Mouse (Mus musculus): ENCODE results near the gene Ift172. TPM values are rescaled to one million over a fixed set of nuclear protein-coding genes. Genes with fewer than 3 reads are reported as not detected.

Ift172 gene
- polyA plus RNA-seq, 1 experiment from 2014 or later, result 50.4 TPM

- H3K9ac ChIP-seq (ENCODE audit: low read length), result no peak overlapping the region
- ATAC-seq (replicated peaks; ENCODE audit: low FRiP score) (no peak), DNase-seq (ENCODE audit: low spot score) (no peak)
- no peak overlapping the region for H3K27ac ChIP-seq (ENCODE audit: low read depth, low read length)
- peaks cover 10% of the 10 kb centered on the region; the same call in 1 of the 2 replicates for H3K36me3 ChIP-seq (ENCODE audit: control insufficient read depth, insufficient read depth, low read length)
- H3K4me1 ChIP-seq (replicated peaks; ENCODE audit: control insufficient read depth, insufficient read depth, low read length), result peaks cover 7% of the 10 kb centered on the region; the same call in 1 of the 2 replicates
- H3K4me3 ChIP-seq (ENCODE audit: low read depth, low read length), result no peak overlapping the region
- peaks cover 2% of the 10 kb centered on the region; the same call in 1 of the 2 replicates for H3K27me3 ChIP-seq (ENCODE audit: control insufficient read depth, insufficient read depth, low read length)
- H3K9me3 ChIP-seq (ENCODE audit: control insufficient read depth, low read length), result no peaks in the 10 kb centered on the region
- H3K4me2 ChIP-seq (ENCODE audit: low read depth, low read length, severe bottlenecking), result no peak overlapping the region
- WGBS, result 96% methylated on average over 8 of the region's 8 CpGs
Observed at GRCm38 (mm10) chr5:31253806-31254205, 37.1 kb downstream of the Ift172 start.

- H3K4me1 ChIP-seq (replicated peaks; ENCODE audit: control insufficient read depth, insufficient read depth, low read length), result peaks cover 7% of the 10 kb centered on the region; the same call in 1 of the 2 replicates
- no peak overlapping the region for H3K4me3 ChIP-seq (ENCODE audit: low read depth, low read length)
- no peak for ATAC-seq (replicated peaks; ENCODE audit: low FRiP score)
- peaks cover 2% of the 10 kb centered on the region; the same call in 1 of the 2 replicates for H3K27me3 ChIP-seq (ENCODE audit: control insufficient read depth, insufficient read depth, low read length)
- 80% methylated on average over 16 of the region's 16 CpGs for whole genome bisulfite sequencing
- no peak overlapping the region for H3K4me2 ChIP-seq (ENCODE audit: low read depth, low read length, severe bottlenecking)
- H3K9ac ChIP-seq (ENCODE audit: low read length), result no peak overlapping the region
- DNase-seq (ENCODE audit: low spot score), result no peak
- H3K27ac ChIP-seq (ENCODE audit: low read depth, low read length), result no peak overlapping the region
- peaks cover 10% of the 10 kb centered on the region; the same call in 1 of the 2 replicates for H3K36me3 ChIP-seq (ENCODE audit: control insufficient read depth, insufficient read depth, low read length)
- H3K9me3 ChIP-seq (ENCODE audit: control insufficient read depth, low read length), result no peaks in the 10 kb centered on the region
Observed at GRCm38 (mm10) chr5:31252795-31253545, 37.9 kb downstream of the Ift172 start.

DNA sequence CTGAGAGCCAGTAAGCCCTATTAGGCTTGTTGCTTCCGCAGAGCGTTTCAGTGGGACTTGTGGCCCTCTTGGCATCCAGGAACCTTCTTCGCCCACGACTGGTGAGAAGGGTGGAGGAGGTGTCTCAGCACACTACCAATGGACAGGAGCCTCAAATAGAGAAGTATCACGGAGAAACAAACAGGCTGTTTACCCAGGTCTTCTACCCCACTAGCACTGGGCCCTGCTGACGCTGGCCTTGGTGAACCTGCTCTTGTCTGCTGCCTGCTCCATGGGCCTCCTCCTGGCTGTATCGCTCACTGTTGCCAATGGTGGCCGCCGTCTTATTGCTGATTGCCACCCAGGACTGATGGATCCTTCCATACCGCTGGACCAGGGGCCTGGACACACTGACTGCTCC, 38.8 kb downstream of the Ift172 start:
- Histone ChIP-seq H3K9me3 (ENCODE audit: control insufficient read depth, low read length) (no peaks in the 10 kb centered on the region), H3K27ac (ENCODE audit: low read depth, low read length) (no peak overlapping the region), H3K27me3 (ENCODE audit: control insufficient read depth, insufficient read depth, low read length) (peaks cover 2% of the 10 kb centered on the region; the same call in 1 of the 2 replicates), H3K36me3 (ENCODE audit: control insufficient read depth, insufficient read depth, low read length) (peaks cover 10% of the 10 kb centered on the region; the same call in 1 of the 2 replicates), H3K9ac (ENCODE audit: low read length) (no peak overlapping the region), H3K4me2 (ENCODE audit: low read depth, low read length, severe bottlenecking) (peak overlapping the region; percentile 49; the same call in 1 of the 2 replicates), H3K4me1 (replicated peaks; ENCODE audit: control insufficient read depth, insufficient read depth, low read length) (peaks cover 7% of the 10 kb centered on the region; the same call in 1 of the 2 replicates), H3K4me3 (ENCODE audit: low read depth, low read length) (peak overlapping the region; percentile 18; the same call in 1 of the 2 replicates)
- DNase-seq (ENCODE audit: low spot score) (no peak), ATAC-seq (replicated peaks; ENCODE audit: low FRiP score) (no peak; the same call in 1 of the 2 replicates)
- 49% methylated on average over 10 of the region's 10 CpGs for WGBS

GRCm38 (mm10) chr5:31251541-31252101, 39.3 kb downstream of the Ift172 start, which contains the start of gene Krtcap3:
Gene Krtcap3, plus strand, starts transcription at chr5:31251691.
- H3K27me3 ChIP-seq (ENCODE audit: control insufficient read depth, insufficient read depth, low read length), result peaks cover 2% of the 10 kb centered on the region; the same call in 1 of the 2 replicates
- peak within 1 kb of the TSS; percentile 27; the same call in 1 of the 2 replicates for H3K9ac ChIP-seq (ENCODE audit: low read length)
- H3K4me3 ChIP-seq (ENCODE audit: low read depth, low read length), result peak within 1 kb of the TSS; percentile 18
- DNase-seq (ENCODE audit: low spot score) (peak; percentile 71), ATAC-seq (replicated peaks; ENCODE audit: low FRiP score) (peak; percentile 46)
- no peak within 1 kb of the TSS for H3K27ac ChIP-seq (ENCODE audit: low read depth, low read length)
- no peaks in the 10 kb centered on the region for H3K9me3 ChIP-seq (ENCODE audit: control insufficient read depth, low read length)
- H3K4me1 ChIP-seq (replicated peaks; ENCODE audit: control insufficient read depth, insufficient read depth, low read length), result peaks cover 7% of the 10 kb centered on the region; the same call in 1 of the 2 replicates
- peaks cover 10% of the 10 kb centered on the region; the same call in 1 of the 2 replicates for H3K36me3 ChIP-seq (ENCODE audit: control insufficient read depth, insufficient read depth, low read length)
- 6% methylated on average over 43 of the region's 47 CpGs for WGBS
- peak within 1 kb of the TSS; percentile 49 for H3K4me2 ChIP-seq (ENCODE audit: low read depth, low read length, severe bottlenecking)

DNA sequence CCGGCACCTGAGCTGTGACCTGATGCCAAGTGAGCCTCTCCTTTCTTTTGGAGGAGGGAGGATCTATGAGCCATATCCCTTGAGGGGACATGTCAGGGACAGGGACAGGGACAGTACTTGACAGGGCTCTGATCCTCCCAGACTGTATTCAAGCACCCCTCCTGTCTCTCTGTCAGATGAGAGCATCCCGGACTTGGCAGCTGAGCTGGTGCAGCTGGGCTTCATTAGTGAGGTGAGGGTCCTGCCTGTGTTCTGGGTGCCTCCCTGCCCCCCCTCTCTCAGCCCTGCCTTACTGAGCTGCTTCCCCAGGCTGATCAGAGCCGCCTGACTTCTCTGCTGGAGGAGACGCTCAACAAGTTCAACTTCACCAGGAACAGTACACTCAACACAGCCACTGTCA, 40.2 kb downstream of the Ift172 start:
- Histone ChIP-seq H3K27me3 (ENCODE audit: control insufficient read depth, insufficient read depth, low read length) (peaks cover 2% of the 10 kb centered on the region; the same call in 1 of the 2 replicates), H3K36me3 (ENCODE audit: control insufficient read depth, insufficient read depth, low read length) (peaks cover 10% of the 10 kb centered on the region; the same call in 1 of the 2 replicates), H3K9me3 (ENCODE audit: control insufficient read depth, low read length) (no peaks in the 10 kb centered on the region), H3K27ac (ENCODE audit: low read depth, low read length) (no peak overlapping the region), H3K4me3 (ENCODE audit: low read depth, low read length) (no peak overlapping the region), H3K4me1 (replicated peaks; ENCODE audit: control insufficient read depth, insufficient read depth, low read length) (peaks cover 7% of the 10 kb centered on the region; the same call in 1 of the 2 replicates), H3K4me2 (ENCODE audit: low read depth, low read length, severe bottlenecking) (no peak overlapping the region), H3K9ac (ENCODE audit: low read length) (no peak overlapping the region)
- DNase-seq (ENCODE audit: low spot score), result no peak
- WGBS, result 61% methylated on average over 4 of the region's 4 CpGs
- ATAC-seq (replicated peaks; ENCODE audit: low FRiP score), result no peak

- H3K27me3 ChIP-seq (ENCODE audit: control insufficient read depth, insufficient read depth, low read length), result no peaks in the 10 kb centered on the region
- ATAC-seq (replicated peaks; ENCODE audit: low FRiP score) (no peak), DNase-seq (ENCODE audit: low spot score) (no peak)
- H3K9me3 ChIP-seq (ENCODE audit: control insufficient read depth, low read length), result no peaks in the 10 kb centered on the region
- WGBS, result 21% methylated on average over 10 of the region's 10 CpGs
- H3K27ac ChIP-seq (ENCODE audit: low read depth, low read length), result no peak overlapping the region
- peak overlapping the region; percentile 94 for H3K4me3 ChIP-seq (ENCODE audit: low read depth, low read length)
- peaks cover 10% of the 10 kb centered on the region; the same call in 1 of the 2 replicates for H3K36me3 ChIP-seq (ENCODE audit: control insufficient read depth, insufficient read depth, low read length)
- peak overlapping the region; percentile 84 for H3K4me2 ChIP-seq (ENCODE audit: low read depth, low read length, severe bottlenecking)
- peak overlapping the region; percentile 94; the same call in 1 of the 2 replicates for H3K9ac ChIP-seq (ENCODE audit: low read length)
- peaks cover 7% of the 10 kb centered on the region; the same call in 1 of the 2 replicates for H3K4me1 ChIP-seq (replicated peaks; ENCODE audit: control insufficient read depth, insufficient read depth, low read length)
Observed at GRCm38 (mm10) chr5:31242191-31242590, 48.7 kb downstream of the Ift172 start.

- Histone ChIP-seq H3K9ac (ENCODE audit: low read length) (peak overlapping the region; percentile 94), H3K9me3 (ENCODE audit: control insufficient read depth, low read length) (no peaks in the 10 kb centered on the region), H3K27me3 (ENCODE audit: control insufficient read depth, insufficient read depth, low read length) (no peaks in the 10 kb centered on the region), H3K36me3 (ENCODE audit: control insufficient read depth, insufficient read depth, low read length) (peaks cover 10% of the 10 kb centered on the region; the same call in 1 of the 2 replicates), H3K4me3 (ENCODE audit: low read depth, low read length) (peak overlapping the region; percentile 94), H3K4me1 (replicated peaks; ENCODE audit: control insufficient read depth, insufficient read depth, low read length) (peaks cover 7% of the 10 kb centered on the region; the same call in 1 of the 2 replicates), H3K4me2 (ENCODE audit: low read depth, low read length, severe bottlenecking) (peak overlapping the region; percentile 84), H3K27ac (ENCODE audit: low read depth, low read length) (0 out of 2 replicates have a peak overlapping the region, but pooled peaks have one; percentile 10)
- WGBS, result under 1% methylated on average over 13 of the region's 13 CpGs
- ATAC-seq (replicated peaks; ENCODE audit: low FRiP score) (no peak), DNase-seq (ENCODE audit: low spot score) (peak; percentile 60)
Observed at GRCm38 (mm10) chr5:31241522-31242034, 49.3 kb downstream of the Ift172 start.

All from forebrain, embryonic 11.5 days (tissue).